ENCODE assay signal across 8 mouse cellular contexts in genomic region chrX:52164738-52165554, GRCm38 (mm10). TPM values are rescaled to one million over a fixed set of nuclear protein-coding genes. Genes with fewer than 3 reads are reported as not detected.
DNase-seq lines count a peak whose midpoint lies in the region; ATAC-seq lines count a peak whose summit lies in the region.

Gene Gpc4 (minus strand): TSS chrX:52165252.

- WGBS in hindbrain, embryonic 11.5 days = 9% methylated on average over 36 of the region's 76 CpGs

- H3K4me2 ChIP-seq in hindbrain, embryonic 11.5 days (replicated peaks; ENCODE audit: low read depth, low read length) = peak within 1 kb of the TSS; percentile 77

- peak within 1 kb of the TSS; percentile 46; the same call in 1 of the 2 replicates for H3K9ac ChIP-seq in hindbrain, embryonic 11.5 days (ENCODE audit: low read depth, low read length)

- peak within 1 kb of the TSS; percentile 46 for H3K4me3 ChIP-seq in hindbrain, embryonic 11.5 days (ENCODE audit: low read depth, low read length)

- H3K27ac ChIP-seq in hindbrain, embryonic 11.5 days (ENCODE audit: low read depth, low read length) = no peak within 1 kb of the TSS; the same call in 1 of the 2 replicates

- H3K36me3 ChIP-seq in hindbrain, embryonic 11.5 days (ENCODE audit: control insufficient read depth, insufficient read depth, low read length) = no peaks in the 10 kb centered on the region

- H3K4me1 ChIP-seq in hindbrain, embryonic 11.5 days (replicated peaks; ENCODE audit: control insufficient read depth, insufficient read depth, low read length) = no peaks in the 10 kb centered on the region

- no peaks in the 10 kb centered on the region for H3K9me3 ChIP-seq in hindbrain, embryonic 11.5 days (ENCODE audit: control insufficient read depth, low read length)

- no peaks in the 10 kb centered on the region for H3K27me3 ChIP-seq in hindbrain, embryonic 11.5 days (ENCODE audit: control insufficient read depth, insufficient read depth, low read length)

- DNase-seq in adipocyte (ENCODE audit: low spot score) = peak; percentile 66
- peak; percentile 67 to 69 for DNase-seq in cerebellum, postnatal 14 days
- DNase-seq in frontal cortex, postnatal 10 days (ENCODE audit: low spot score in 2 of 2) = peak; percentile 23 to 50
- DNase-seq in hindbrain, embryonic 11.5 days (ENCODE audit: low spot score) = peak; percentile 70
- peak; percentile 68 to 72 for DNase-seq in layer of hippocampus, postnatal 10 days (ENCODE audit: low spot score in 2 of 2)
- peak; percentile 87 for DNase-seq in lung, postnatal 10 days
- DNase-seq in retina, postnatal 7 days (ENCODE audit: low read depth, low spot score) = peak; percentile 47
- no peak for DNase-seq in B cell, adult 2 months

- peak; percentile 93 for ATAC-seq in hindbrain, embryonic 11.5 days (ENCODE audit: low FRiP score)

RNA-seq across cellular contexts. Expression of gene Gpc4, which starts in this region (rescaled TPM):
- polyA plus RNA-seq in hindbrain, embryonic 11.5 days (2014; fragmentation: Nextera tagmentation; extraction: Ambion mirVana) = 17.2 and 19.9 TPM in 2 replicates
- total RNA-seq in layer of hippocampus, postnatal 10 days (2021) = 10 to 100 TPM; 25.4 to 26.3 TPM

Comparison
In these comparisons a context has a peak if more than half of its experiments do, and no peak if none do; other contexts are left out.
1. DNase-seq: peak in adipocyte (single experiment), cerebellum, postnatal 14 days (2 of 2), frontal cortex, postnatal 10 days (2 of 2), hindbrain, embryonic 11.5 days (single experiment), layer of hippocampus, postnatal 10 days (2 of 2), lung, postnatal 10 days (single experiment) and retina, postnatal 7 days (single experiment); none in B cell, adult 2 months (0 of 2).